Mouse (Mus musculus): ENCODE data around the gene Thap2.

DNA sequence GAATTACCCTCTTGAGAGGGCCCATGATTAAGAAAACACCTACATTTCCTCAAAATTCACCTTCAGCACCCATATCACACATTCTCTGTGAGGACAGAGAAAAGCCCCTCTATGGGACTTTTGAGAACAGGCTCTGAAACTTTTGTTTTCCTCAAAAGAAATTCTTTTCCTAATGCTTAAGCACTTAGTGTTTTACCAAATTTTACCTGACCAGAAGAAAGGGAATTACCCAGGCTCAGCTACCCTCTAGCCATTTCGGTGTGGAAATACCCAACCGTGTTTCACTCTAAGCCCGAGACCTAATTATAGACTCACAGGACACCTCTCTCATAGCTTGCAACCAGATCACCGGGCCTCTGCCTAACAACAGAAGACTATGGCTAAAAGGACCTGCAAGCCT is 51.2 kb downstream of the Thap2 start:
- TF ChIP-seq CTCF (IDR thresholded peaks at IDR 0.05; ENCODE audit: low read depth, low read length): no peak
- no peak for TF ChIP-seq TAL1 (conservative IDR thresholded peaks at IDR 0.05; ENCODE audit: low read depth, low read length)
